Mouse (Mus musculus): Measurements from ENCODE around the gene Supt6. TPM values are rescaled to one million over a fixed set of nuclear protein-coding genes. Genes with fewer than 3 reads are reported as not detected.

The Supt6 gene
- total and polyA plus RNA-seq, 2 experiments from 2014 or later: 19.4 to 37.6 TPM

GRCm38 (mm10) chr11:78260489-78261258 is 14.9 kb upstream of the Supt6 start:
- peak overlapping the region; percentile 76 for H3K4me3 ChIP-seq (ENCODE audit: low read depth, low read length)
- no peaks in the 10 kb centered on the region for H3K4me1 ChIP-seq (ENCODE audit: insufficient read depth, low read length)
- TF ChIP-seq CTCF (IDR thresholded peaks at IDR 0.05): no peak
- H3K4me2 ChIP-seq (ENCODE audit: low read depth, low read length, poor library complexity, severe bottlenecking): peak overlapping the region; percentile 67; the same call in 1 of the 2 replicates
- 95% methylated on average over 2 of the region's 2 CpGs for WGBS
- no peak for DNase-seq (ENCODE audit: low spot score)
- no peaks in the 10 kb centered on the region for H3K27me3 ChIP-seq (ENCODE audit: insufficient read depth, low read length)
- H3K27ac ChIP-seq (ENCODE audit: low read depth, low read length): no peak overlapping the region
- no peaks in the 10 kb centered on the region for H3K9me3 ChIP-seq (ENCODE audit: low read length)
- H3K9ac ChIP-seq (replicated peaks; ENCODE audit: low read length, poor library complexity, severe bottlenecking): 0 out of 2 replicates have a peak overlapping the region, but pooled peaks have one; percentile 84
- no peak for ATAC-seq (ENCODE audit: low FRiP score)
- peaks cover 17% of the 10 kb centered on the region for H3K36me3 ChIP-seq (ENCODE audit: insufficient read depth, low read length)

- DNase-seq (ENCODE audit: low spot score) (peak; percentile 10), ATAC-seq (ENCODE audit: low FRiP score) (no peak)
- no peak overlapping the region for H3K9ac ChIP-seq (replicated peaks; ENCODE audit: low read length, poor library complexity, severe bottlenecking)
- peaks cover 16% of the 10 kb centered on the region for H3K36me3 ChIP-seq (ENCODE audit: insufficient read depth, low read length)
- H3K4me3 ChIP-seq (ENCODE audit: low read depth, low read length): no peak overlapping the region
- 100% methylated on average over 1 of the region's 1 CpGs for WGBS
- H3K4me2 ChIP-seq (ENCODE audit: low read depth, low read length, poor library complexity, severe bottlenecking): no peak overlapping the region
- H3K27ac ChIP-seq (ENCODE audit: low read depth, low read length): no peak overlapping the region
- H3K27me3 ChIP-seq (ENCODE audit: insufficient read depth, low read length): no peaks in the 10 kb centered on the region
- H3K4me1 ChIP-seq (ENCODE audit: insufficient read depth, low read length): no peaks in the 10 kb centered on the region
- TF ChIP-seq CTCF (IDR thresholded peaks at IDR 0.05): peak; percentile 61
- H3K9me3 ChIP-seq (ENCODE audit: low read length): no peaks in the 10 kb centered on the region
Observed at GRCm38 (mm10) chr11:78256618-78257017, 10.8 kb upstream of the Supt6 start.

- DNase-seq (ENCODE audit: low spot score): no peak
- no peaks in the 10 kb centered on the region for H3K9me3 ChIP-seq (ENCODE audit: low read length)
- 61% methylated on average over 4 of the region's 4 CpGs for WGBS
- no peak overlapping the region for H3K9ac ChIP-seq (replicated peaks; ENCODE audit: low read length, poor library complexity, severe bottlenecking)
- H3K4me2 ChIP-seq (ENCODE audit: low read depth, low read length, poor library complexity, severe bottlenecking): no peak overlapping the region
- no peak overlapping the region for H3K27ac ChIP-seq (ENCODE audit: low read depth, low read length)
- no peak overlapping the region for H3K4me3 ChIP-seq (ENCODE audit: low read depth, low read length)
- H3K36me3 ChIP-seq (ENCODE audit: insufficient read depth, low read length): peaks cover 13% of the 10 kb centered on the region
- no peaks in the 10 kb centered on the region for H3K27me3 ChIP-seq (ENCODE audit: insufficient read depth, low read length)
- no peak for ATAC-seq (ENCODE audit: low FRiP score)
- no peak for TF ChIP-seq CTCF (IDR thresholded peaks at IDR 0.05)
- H3K4me1 ChIP-seq (ENCODE audit: insufficient read depth, low read length): peaks cover 20% of the 10 kb centered on the region
Observed at GRCm38 (mm10) chr11:78247727-78248140, 1.9 kb upstream of the Supt6 start.

DNA sequence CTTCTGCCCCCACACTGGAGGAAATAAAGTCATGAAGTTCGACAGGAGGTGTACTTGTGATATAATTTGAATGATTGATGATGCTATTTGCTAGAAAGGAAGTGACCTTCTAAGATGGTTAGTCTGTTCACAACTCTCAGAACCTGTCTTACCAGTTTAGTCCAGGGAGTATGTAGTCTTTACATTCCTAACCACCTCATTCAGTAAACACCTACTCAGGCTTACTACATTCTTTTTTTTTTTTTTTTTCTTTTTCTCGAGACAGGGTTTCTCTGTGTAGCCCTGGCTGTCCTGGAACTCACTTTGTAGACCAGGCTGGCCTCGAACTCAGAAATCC is 1.2 kb upstream of the Supt6 start:
- ATAC-seq (ENCODE audit: low FRiP score): no peak
- Histone ChIP-seq H3K9me3 (ENCODE audit: low read length) (no peaks in the 10 kb centered on the region), H3K4me3 (ENCODE audit: low read depth, low read length) (peak overlapping the region; percentile 92; the same call in 1 of the 2 replicates), H3K27me3 (ENCODE audit: insufficient read depth, low read length) (no peaks in the 10 kb centered on the region), H3K36me3 (ENCODE audit: insufficient read depth, low read length) (peaks cover 8% of the 10 kb centered on the region), H3K4me1 (ENCODE audit: insufficient read depth, low read length) (peaks cover 20% of the 10 kb centered on the region), H3K4me2 (ENCODE audit: low read depth, low read length, poor library complexity, severe bottlenecking) (peak overlapping the region; percentile 54; the same call in 1 of the 2 replicates), H3K9ac (replicated peaks; ENCODE audit: low read length, poor library complexity, severe bottlenecking) (no peak overlapping the region), H3K27ac (ENCODE audit: low read depth, low read length) (no peak overlapping the region)
- DNase-seq (ENCODE audit: low spot score): no peak
- 71% methylated on average over 3 of the region's 3 CpGs for WGBS
- TF ChIP-seq CTCF (IDR thresholded peaks at IDR 0.05): no peak

DNA sequence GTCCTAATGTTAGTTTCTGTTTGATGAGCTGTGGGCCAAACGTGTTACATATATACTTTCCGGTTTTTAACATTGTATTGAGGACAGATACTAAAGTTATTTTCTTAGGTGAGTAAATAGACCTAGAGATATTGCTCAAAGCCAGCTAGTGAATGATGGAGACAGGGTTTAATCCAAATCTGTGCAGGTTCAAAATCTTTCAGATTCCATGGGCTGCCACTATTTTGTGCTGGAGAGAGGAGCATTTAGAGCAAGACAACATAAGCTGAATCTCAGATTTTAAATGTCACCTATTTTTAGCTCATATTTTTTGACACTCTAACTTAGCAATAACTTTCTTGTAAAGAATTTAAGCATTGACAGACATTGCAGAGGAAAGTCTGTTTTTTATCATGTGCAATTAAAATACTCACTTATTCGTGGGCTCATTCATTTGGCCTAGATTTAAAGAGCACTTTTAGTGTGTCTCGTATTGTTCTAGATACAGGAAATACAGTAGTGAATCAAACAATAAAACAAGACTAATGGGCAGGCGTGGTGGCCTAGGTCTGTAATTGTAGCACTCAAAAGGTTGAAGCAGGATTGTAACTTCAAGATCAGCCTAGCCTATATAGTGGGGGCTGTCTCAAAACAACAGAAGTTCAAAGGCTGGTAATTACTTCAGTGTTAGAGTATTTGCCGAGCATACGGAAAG is 678 bp upstream of the Supt6 start:
- peaks cover 20% of the 10 kb centered on the region for H3K4me1 ChIP-seq (ENCODE audit: insufficient read depth, low read length)
- H3K27ac ChIP-seq (ENCODE audit: low read depth, low read length): peak overlapping the region; percentile 97
- H3K4me3 ChIP-seq (ENCODE audit: low read depth, low read length): peak overlapping the region; percentile 92

GRCm38 (mm10) chr11:78245261-78245626 is 543 bp downstream of the Supt6 start:
- TF ChIP-seq CTCF (IDR thresholded peaks at IDR 0.05): no peak
- no peak for DNase-seq (ENCODE audit: low spot score)
- Histone ChIP-seq H3K36me3 (ENCODE audit: insufficient read depth, low read length) (peaks cover 4% of the 10 kb centered on the region; the same call in 1 of the 2 replicates), H3K4me1 (ENCODE audit: insufficient read depth, low read length) (peaks cover 20% of the 10 kb centered on the region), H3K27me3 (ENCODE audit: insufficient read depth, low read length) (no peaks in the 10 kb centered on the region), H3K4me2 (ENCODE audit: low read depth, low read length, poor library complexity, severe bottlenecking) (peak overlapping the region; percentile 54), H3K4me3 (ENCODE audit: low read depth, low read length) (peak overlapping the region; percentile 92), H3K9ac (replicated peaks; ENCODE audit: low read length, poor library complexity, severe bottlenecking) (peak overlapping the region; percentile 93), H3K9me3 (ENCODE audit: low read length) (no peaks in the 10 kb centered on the region), H3K27ac (ENCODE audit: low read depth, low read length) (peak overlapping the region; percentile 97)
- no peak for ATAC-seq (ENCODE audit: low FRiP score)
- under 1% methylated on average over 19 of the region's 19 CpGs for WGBS

More for the DNA sequence above, 678 bp upstream of the Supt6 start:
- 53% methylated on average over 7 of the region's 7 CpGs for WGBS
- peaks cover 7% of the 10 kb centered on the region for H3K36me3 ChIP-seq (ENCODE audit: insufficient read depth, low read length)
- peak overlapping the region; percentile 93; the same call in 1 of the 2 replicates for H3K9ac ChIP-seq (replicated peaks; ENCODE audit: low read length, poor library complexity, severe bottlenecking)
- ATAC-seq (ENCODE audit: low FRiP score) (no peak), DNase-seq (ENCODE audit: low spot score) (no peak)
- H3K4me2 ChIP-seq (ENCODE audit: low read depth, low read length, poor library complexity, severe bottlenecking): peak overlapping the region; percentile 54
- no peak for TF ChIP-seq CTCF (IDR thresholded peaks at IDR 0.05)
- no peaks in the 10 kb centered on the region for H3K27me3 ChIP-seq (ENCODE audit: insufficient read depth, low read length)
- no peaks in the 10 kb centered on the region for H3K9me3 ChIP-seq (ENCODE audit: low read length)
